Mouse (Mus musculus): Measurements from ENCODE around the gene Zfp408. TPM values are rescaled to one million over a fixed set of nuclear protein-coding genes. Genes with fewer than 3 reads are reported as not detected.

Zfp408 gene
- 10.3 and 15.6 TPM in 2 replicates for polyA plus RNA-seq (2012; ENCODE audit: low replicate concordance)

GRCm38 (mm10) chr2:91649553-91650359 is at the start of gene Zfp408, which contains the start of gene Arhgap1:
Gene Zfp408, minus strand, starts transcription at chr2:91649791.
Gene Arhgap1, plus strand, starts transcription at chr2:91649860.

GRCm38 (mm10) chr2:91636229-91636628 is 13.4 kb downstream of the Zfp408 start, which contains the start of gene F2:
Gene F2, minus strand, starts transcription at chr2:91636414.

Other genes with a start within 250 kb of the Zfp408 start
- gene 1110051M20Rik, start 205.1 kb downstream of the Zfp408 start, polyA plus RNA-seq (2012; ENCODE audit: low replicate concordance) = 3.9 and 5.0 TPM in 2 replicates
- gene Lrp4, start 192.3 kb downstream of the Zfp408 start, polyA plus RNA-seq (2012; ENCODE audit: low replicate concordance) = 0.05 and 0.15 TPM in 2 replicates
- 1.2 and 1.9 TPM in 2 replicates for gene Ckap5, start 123.0 kb downstream of the Zfp408 start, polyA plus RNA-seq (2012; ENCODE audit: low replicate concordance)
- not detected in 2 replicates for gene F2, start 13.4 kb downstream of the Zfp408 start, polyA plus RNA-seq (2012; ENCODE audit: low replicate concordance)
- gene Arhgap1, start 69 bp upstream of the Zfp408 start, polyA plus RNA-seq (2012; ENCODE audit: low replicate concordance) = 9.2 and 57.2 TPM in 2 replicates
- gene Atg13, start 60.8 kb upstream of the Zfp408 start, polyA plus RNA-seq (2012; ENCODE audit: low replicate concordance) = 21.6 and 48.3 TPM in 2 replicates
- 0.07 and 0.93 TPM in 2 replicates for gene Harbi1, start 61.1 kb upstream of the Zfp408 start, polyA plus RNA-seq (2012; ENCODE audit: low replicate concordance)
- gene Ambra1, start 80.3 kb upstream of the Zfp408 start, polyA plus RNA-seq (2012; ENCODE audit: low replicate concordance) = 30.4 and 31.8 TPM in 2 replicates

Measured in leukemia stem cell, adult 10-12 weeks (primary cell).